Mouse (Mus musculus) midbrain, embryonic 10.5 days (tissue): ENCODE measurements at regions not wholly inside any gene's neighbourhood (a gene's known extent, or its start where the extent isn't known, plus 50 kb on each side); places are given as distances from the start of the nearest gene placed in this dataset.

Experiments used
- DNase-seq: peaks from one replicate; pipeline ENCODE4 v3.0.0-alpha.2; 2017; ENCODE audit warnings: low spot score
- H3K27ac ChIP-seq: fragments of 300-500 bp; sonication (generic); replicated peaks from 2 replicates; pipeline ENCODE4 v1.5.1; 2016; ENCODE audit warnings: mild to moderate bottlenecking
- H3K27me3 ChIP-seq: fragments of 300-500 bp; sonication (generic); 2 replicates; pipeline ENCODE4 v1.6.1; 2016; ENCODE audit warnings: low read depth, mild to moderate bottlenecking; ENCODE audit not compliant: poor library complexity, severe bottlenecking
- H3K36me3 ChIP-seq: fragments of 300-500 bp; sonication (generic); 2 replicates; pipeline ENCODE4 v1.6.1; 2016; ENCODE audit warnings: mild to moderate bottlenecking, moderate library complexity
- H3K4me1 ChIP-seq: fragments of 300-500 bp; sonication (generic); 2 replicates; pipeline ENCODE4 v1.6.1; 2016
- H3K4me3 ChIP-seq: fragments of 300-500 bp; sonication (generic); 2 replicates; pipeline ENCODE4 v1.5.1; 2016; ENCODE audit warnings: mild to moderate bottlenecking, moderate library complexity
- H3K9me3 ChIP-seq: fragments of 300-500 bp; sonication (generic); replicated peaks from 2 replicates; pipeline ENCODE4 v1.6.1; 2016; ENCODE audit warnings: mild to moderate bottlenecking
- WGBS: fragments of 180-500 bp; shearing (Covaris S2); methylation state at CpG from one replicate; pipeline ENCODE4 v1.1.7; 2016; 5-methylcytosine and 5-hydroxymethylcytosine counted together

GRCm38 (mm10) chr10:104490943-104491631 lies 297.2 kb downstream of the Gm4340 start:
- no peak for DNase-seq
- 77% methylated on average over 2 of the region's 2 CpGs for WGBS

More at GRCm38 (mm10) chr10:104490943-104491631, 297.2 kb downstream of the Gm4340 start:
- no peaks in the 10 kb centered on the region for H3K9me3 ChIP-seq
- H3K27me3 ChIP-seq, result no peaks in the 10 kb centered on the region
- H3K36me3 ChIP-seq, result no peaks in the 10 kb centered on the region
- H3K4me1 ChIP-seq, result no peaks in the 10 kb centered on the region
- no peak overlapping the region for H3K27ac ChIP-seq
- H3K4me3 ChIP-seq, result no peak overlapping the region
